Mouse (Mus musculus): ENCODE results near the gene Ankrd23.

GRCm38 (mm10) chr1:36571627-36572026 lies 34.9 kb upstream of the Ankrd23 start:
- no peak for TF ChIP-seq POLR2A (IDR thresholded peaks at IDR 0.05; ENCODE audit: borderline replicate concordance, extremely low read depth, insufficient read depth, insufficient read length, poor library complexity, severe bottlenecking)
- TF ChIP-seq CTCF (IDR thresholded peaks at IDR 0.05; ENCODE audit: borderline replicate concordance, extremely low read depth, insufficient read depth, insufficient read length): no peak
